Mouse (Mus musculus) hindbrain, embryonic 11.5 days (tissue): ENCODE measurements around the gene Nudt2. TPM values are rescaled to one million over a fixed set of nuclear protein-coding genes. Genes with fewer than 3 reads are reported as not detected.

ENCODE experiments used
- ATAC-seq: fragments of 200-750 bp; cut with Nextera tagmentation; 2 replicates; pipeline ENCODE4 v1.8.0; 2017; ENCODE audit warnings: mild to moderate bottlenecking, moderate TSS enrichment, moderate library complexity; ENCODE audit not compliant: low FRiP score
- DNase-seq: peaks from one replicate; pipeline ENCODE4 v3.0.0-alpha.2; 2015; ENCODE audit warnings: low spot score
- H3K27ac ChIP-seq: fragments of 300-500 bp; sonication (generic); 2 replicates; pipeline ENCODE4 v1.5.1; 2014; ENCODE audit warnings: mild to moderate bottlenecking, low read depth, low read length
- H3K27me3 ChIP-seq: fragments of 300-500 bp; sonication (generic); 2 replicates; pipeline ENCODE4 v1.6.1; 2014; ENCODE audit warnings: mild to moderate bottlenecking, low read length, moderate library complexity, mixed read lengths; ENCODE audit not compliant: control insufficient read depth, insufficient read depth
- H3K36me3 ChIP-seq: fragments of 300-500 bp; sonication (generic); 2 replicates; pipeline ENCODE4 v1.6.1; 2014; ENCODE audit warnings: mild to moderate bottlenecking, low read length, moderate library complexity, mixed read lengths; ENCODE audit not compliant: control insufficient read depth, insufficient read depth
- H3K4me1 ChIP-seq: fragments of 300-500 bp; sonication (generic); replicated peaks from 2 replicates; pipeline ENCODE4 v1.6.1; 2014; ENCODE audit warnings: low read length, mixed read lengths; ENCODE audit not compliant: control insufficient read depth, insufficient read depth
- H3K4me2 ChIP-seq: fragments of 300-500 bp; sonication (generic); replicated peaks from 2 replicates; pipeline ENCODE4 v1.6.1; 2014; ENCODE audit warnings: mild to moderate bottlenecking, low read depth, low read length
- H3K4me3 ChIP-seq: fragments of 300-500 bp; sonication (generic); 2 replicates; pipeline ENCODE4 v1.5.1; 2014; ENCODE audit warnings: low read depth, low read length
- H3K9ac ChIP-seq: fragments of 300-500 bp; sonication (generic); 2 replicates; pipeline ENCODE4 v1.6.1; 2014; ENCODE audit warnings: low read depth, low read length
- H3K9me3 ChIP-seq: fragments of 300-500 bp; sonication (generic); 2 replicates; pipeline ENCODE4 v1.6.1; 2016; ENCODE audit warnings: low read length; ENCODE audit not compliant: control insufficient read depth
- WGBS: fragments of 180-500 bp; shearing (Covaris S2); extraction: QIAGEN DNeasy Blood & Tissue Kit; methylation state at CpG from one replicate; pipeline ENCODE4 v1.1.7; 2014; 5-methylcytosine and 5-hydroxymethylcytosine counted together
- polyA plus RNA-seq: library from polyadenylated mRNA; unstranded; fragments of >200 nt; fragmentation: Nextera tagmentation; extraction: Ambion mirVana; gene quantifications from 2 replicates; pipeline ENCODE4 v1.2.1, GENCODE M21; 2014

The Nudt2 gene
- polyA plus RNA-seq, 1 experiment from 2014 or later = 70.3 TPM

DNA sequence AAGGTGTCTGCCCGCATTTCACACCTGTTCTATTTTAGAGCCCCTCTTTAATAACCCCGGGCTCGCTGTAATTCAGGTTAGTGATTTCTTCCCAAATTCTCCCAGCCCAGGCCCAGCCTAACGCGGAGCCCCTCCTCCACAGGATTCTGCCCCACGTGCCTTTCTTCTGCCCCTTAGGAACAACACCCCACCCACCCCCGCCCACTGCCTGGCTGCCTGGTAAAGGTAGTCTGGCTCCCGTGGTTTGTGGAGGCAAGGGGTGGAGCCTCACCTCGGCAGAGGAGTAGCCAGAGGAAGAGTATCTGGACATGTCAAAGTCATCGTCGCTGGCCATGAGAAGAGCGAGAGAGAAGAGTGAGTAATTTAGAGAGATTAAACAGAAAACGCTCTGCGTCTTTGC is 55.7 kb downstream of the Nudt2 start:
- H3K27ac ChIP-seq = no peak overlapping the region
- H3K9ac ChIP-seq = no peak overlapping the region
- WGBS = 49% methylated on average over 14 of the region's 14 CpGs
- DNase-seq (no peak), ATAC-seq (no peak)
- H3K4me1 ChIP-seq = no peaks in the 10 kb centered on the region
- no peak overlapping the region for H3K4me2 ChIP-seq
- H3K27me3 ChIP-seq = no peaks in the 10 kb centered on the region
- H3K4me3 ChIP-seq = no peak overlapping the region
- no peaks in the 10 kb centered on the region for H3K9me3 ChIP-seq
- no peaks in the 10 kb centered on the region for H3K36me3 ChIP-seq

DNA sequence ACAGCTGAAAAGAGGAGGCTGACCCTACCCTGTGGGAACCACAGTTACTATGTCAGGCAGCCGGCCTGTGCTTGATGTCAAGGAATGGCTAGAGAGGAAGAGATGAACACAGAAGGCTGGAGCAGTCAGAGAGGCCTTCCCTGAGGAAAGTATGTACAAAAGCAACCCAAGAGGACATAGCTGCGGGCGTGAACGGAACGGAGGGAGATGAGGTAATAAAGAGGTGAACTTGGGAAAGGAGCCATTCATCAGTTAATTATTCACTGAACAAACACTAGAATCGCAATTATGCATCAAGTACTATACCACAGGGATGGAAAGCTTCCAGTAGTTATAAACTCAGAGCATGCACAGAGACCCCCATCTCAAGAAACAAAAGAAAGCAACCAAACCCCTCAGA is 57.2 kb downstream of the Nudt2 start:
- WGBS = 84% methylated on average over 6 of the region's 6 CpGs

DNA sequence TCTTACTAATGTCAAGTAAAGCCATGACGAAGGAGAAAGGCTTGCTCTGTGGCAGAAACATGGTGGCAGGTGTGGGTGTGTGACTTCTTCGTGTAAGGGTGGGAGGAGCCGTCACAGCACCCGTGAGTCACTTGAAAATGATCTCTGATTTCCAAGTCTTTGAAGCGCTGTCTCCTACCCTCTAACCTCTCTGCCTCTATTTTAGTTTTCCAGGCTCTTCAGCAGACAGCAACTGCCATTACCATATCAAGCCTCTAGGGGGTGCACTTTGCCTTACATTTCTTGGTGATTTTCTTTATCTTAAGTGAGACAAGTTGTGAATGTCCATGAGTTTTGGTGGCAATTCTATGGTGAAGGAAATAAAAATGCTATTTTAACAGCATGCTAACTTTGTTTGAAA is 57.8 kb downstream of the Nudt2 start:
- H3K4me2 ChIP-seq = no peak overlapping the region
- H3K27ac ChIP-seq = no peak overlapping the region
- peak; percentile 66 for DNase-seq
- H3K9ac ChIP-seq = no peak overlapping the region
- H3K36me3 ChIP-seq = no peaks in the 10 kb centered on the region
- H3K9me3 ChIP-seq = no peaks in the 10 kb centered on the region
- no peak for ATAC-seq
- peaks cover 6% of the 10 kb centered on the region for H3K4me1 ChIP-seq
- no peaks in the 10 kb centered on the region for H3K27me3 ChIP-seq
- 55% methylated on average over 5 of the region's 5 CpGs for WGBS
- no peak overlapping the region for H3K4me3 ChIP-seq

More for the DNA sequence above, 57.2 kb downstream of the Nudt2 start:
- Histone ChIP-seq H3K4me3 (no peak overlapping the region), H3K9ac (no peak overlapping the region), H3K27ac (no peak overlapping the region), H3K4me1 (peaks cover 4% of the 10 kb centered on the region), H3K36me3 (no peaks in the 10 kb centered on the region), H3K9me3 (no peaks in the 10 kb centered on the region), H3K27me3 (no peaks in the 10 kb centered on the region), H3K4me2 (no peak overlapping the region)
- ATAC-seq (no peak), DNase-seq (no peak)

DNA sequence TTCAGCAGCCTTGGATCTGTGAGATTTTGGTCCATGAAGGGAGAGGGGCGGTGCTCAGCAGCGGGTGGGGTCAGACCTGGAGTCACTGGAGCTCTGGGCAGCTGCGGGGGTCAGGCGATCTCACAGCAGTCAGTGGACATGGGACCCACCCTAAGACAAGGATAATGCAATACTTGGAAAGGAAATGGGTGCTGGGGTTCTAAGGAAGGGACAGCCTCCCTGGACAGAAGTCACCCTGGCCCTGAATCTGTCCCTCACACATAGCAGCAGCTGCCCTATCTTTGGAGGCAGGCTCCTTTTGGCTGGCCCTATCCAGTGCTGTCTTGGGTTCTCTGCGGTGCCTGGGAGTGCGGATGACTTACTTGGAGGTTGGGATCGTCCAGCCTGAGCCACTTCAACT is 58.9 kb downstream of the Nudt2 start:
- no peaks in the 10 kb centered on the region for H3K27me3 ChIP-seq
- H3K36me3 ChIP-seq = no peaks in the 10 kb centered on the region
- no peak overlapping the region for H3K4me2 ChIP-seq
- H3K9ac ChIP-seq = no peak overlapping the region
- ATAC-seq (no peak), DNase-seq (no peak)
- WGBS = 79% methylated on average over 7 of the region's 7 CpGs
- peaks cover 16% of the 10 kb centered on the region for H3K4me1 ChIP-seq
- H3K4me3 ChIP-seq = no peak overlapping the region
- no peak overlapping the region for H3K27ac ChIP-seq
- H3K9me3 ChIP-seq = no peaks in the 10 kb centered on the region

DNA sequence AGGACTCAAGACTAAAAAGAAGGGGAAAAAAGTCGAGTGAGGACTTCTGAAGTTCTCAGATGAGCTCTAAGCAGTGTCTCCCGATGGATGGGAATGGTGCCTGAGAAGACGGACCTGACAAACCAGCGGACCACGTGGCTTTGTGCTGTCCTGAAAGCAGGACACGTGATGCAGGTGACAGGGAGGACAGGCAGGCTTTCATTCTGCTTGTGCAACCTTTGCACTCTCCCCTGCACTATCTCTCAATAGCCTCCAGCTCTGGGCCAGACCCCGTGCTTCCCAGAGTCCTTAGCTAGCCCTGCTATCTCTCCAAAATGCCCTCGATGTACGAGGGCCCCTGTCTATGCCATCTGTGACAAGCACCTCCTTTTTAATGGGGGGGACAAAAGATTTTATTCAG is 59.9 kb downstream of the Nudt2 start:
- 78% methylated on average over 9 of the region's 9 CpGs for WGBS
- H3K9me3 ChIP-seq = no peaks in the 10 kb centered on the region
- no peaks in the 10 kb centered on the region for H3K36me3 ChIP-seq
- no peak overlapping the region for H3K4me2 ChIP-seq
- no peak overlapping the region for H3K4me3 ChIP-seq
- ATAC-seq = no peak
- H3K27ac ChIP-seq = no peak overlapping the region
- no peak overlapping the region for H3K9ac ChIP-seq
- no peak for DNase-seq
- H3K4me1 ChIP-seq = peaks cover 16% of the 10 kb centered on the region
- no peaks in the 10 kb centered on the region for H3K27me3 ChIP-seq

DNA sequence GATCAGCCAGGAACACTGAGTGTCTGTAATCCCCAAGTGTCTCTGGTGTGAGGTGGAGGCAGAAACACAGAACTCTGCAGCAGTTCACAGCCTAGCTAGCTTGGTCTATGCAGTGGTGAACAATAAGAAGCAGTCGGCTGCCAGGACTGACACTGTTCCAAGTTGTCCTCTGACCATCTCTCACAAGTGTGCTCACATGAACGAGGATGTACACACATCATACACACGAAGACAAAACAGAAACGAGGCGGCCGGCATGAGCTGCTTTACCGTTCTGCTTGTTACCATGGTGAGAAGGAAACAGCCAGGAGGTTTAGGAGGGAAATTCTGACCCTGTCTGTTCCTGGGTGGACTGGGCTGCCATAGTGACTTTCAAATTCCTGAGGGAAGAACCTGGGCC is 61.6 kb downstream of the Nudt2 start:
- DNase-seq = peak; percentile 38
- no peak for ATAC-seq
- peaks cover 16% of the 10 kb centered on the region for H3K4me1 ChIP-seq

DNA sequence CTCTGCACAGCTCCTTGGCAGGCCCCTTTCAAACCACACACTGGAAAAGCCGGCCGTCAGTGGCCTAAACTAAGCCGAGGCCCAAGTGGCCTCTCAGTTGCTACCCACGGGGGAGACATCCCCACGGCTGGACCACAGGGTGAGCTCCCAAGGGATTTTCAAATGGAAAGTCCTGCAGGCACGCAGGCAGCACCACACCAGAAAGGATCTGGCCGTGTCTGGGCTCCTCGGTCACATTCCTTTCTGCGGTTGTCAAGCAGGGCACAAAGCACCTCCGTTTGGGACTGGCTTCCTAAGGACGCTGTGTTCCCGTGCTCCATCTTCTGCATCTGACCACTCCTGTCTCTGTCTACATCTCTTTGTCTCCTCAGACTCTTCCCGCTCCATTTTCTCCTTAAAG is 62.1 kb downstream of the Nudt2 start:
- DNase-seq (no peak), ATAC-seq (peak; percentile 42; the same call in 1 of the 2 replicates)
- Histone ChIP-seq H3K4me3 (no peak overlapping the region), H3K9me3 (no peaks in the 10 kb centered on the region), H3K27ac (peak overlapping the region; percentile 75), H3K9ac (peak overlapping the region; percentile 17), H3K4me1 (peaks cover 16% of the 10 kb centered on the region), H3K36me3 (no peaks in the 10 kb centered on the region), H3K27me3 (no peaks in the 10 kb centered on the region), H3K4me2 (peak overlapping the region; percentile 6; the same call in 1 of the 2 replicates)
- 18% methylated on average over 13 of the region's 13 CpGs for WGBS

More for the DNA sequence above, 61.6 kb downstream of the Nudt2 start:
- Histone ChIP-seq H3K9me3 (no peaks in the 10 kb centered on the region), H3K27ac (peak overlapping the region; percentile 75), H3K9ac (peak overlapping the region; percentile 17; the same call in 1 of the 2 replicates), H3K4me3 (no peak overlapping the region), H3K4me2 (peak overlapping the region; percentile 6; the same call in 1 of the 2 replicates), H3K36me3 (no peaks in the 10 kb centered on the region), H3K27me3 (no peaks in the 10 kb centered on the region)
- 37% methylated on average over 7 of the region's 7 CpGs for WGBS

DNA sequence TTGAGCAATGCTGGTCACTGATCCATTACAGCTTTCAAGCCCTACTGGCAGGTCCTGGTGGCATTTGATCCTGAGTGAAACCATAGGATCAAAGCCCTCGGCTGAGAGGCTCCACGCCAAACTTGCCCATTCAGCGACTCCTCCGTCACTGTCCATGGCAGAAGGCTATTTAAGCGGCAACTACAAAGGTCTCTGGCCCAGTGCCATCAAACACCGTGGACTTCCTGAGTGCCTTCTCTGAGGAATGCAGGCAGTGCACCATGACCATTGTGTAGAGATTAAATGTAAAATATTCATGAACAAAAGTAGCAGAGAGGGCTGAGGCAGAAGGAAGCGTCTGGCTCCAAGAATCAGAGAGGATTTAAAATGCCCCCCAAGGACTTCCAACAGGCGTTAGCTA is 63.0 kb downstream of the Nudt2 start:
- H3K9me3 ChIP-seq = no peaks in the 10 kb centered on the region
- H3K36me3 ChIP-seq = no peaks in the 10 kb centered on the region
- H3K4me3 ChIP-seq = no peak overlapping the region
- no peak overlapping the region for H3K4me2 ChIP-seq
- WGBS = 25% methylated on average over 8 of the region's 8 CpGs
- H3K27ac ChIP-seq = peak overlapping the region; percentile 75
- peak; percentile 38 for DNase-seq
- H3K27me3 ChIP-seq = no peaks in the 10 kb centered on the region
- H3K4me1 ChIP-seq = peaks cover 16% of the 10 kb centered on the region
- ATAC-seq = 0 out of 2 replicates have a peak, but pooled peaks have one; percentile 36
- H3K9ac ChIP-seq = no peak overlapping the region
